Mouse (Mus musculus): ENCODE measurements around the gene Fam124b. TPM values are rescaled to one million over a fixed set of nuclear protein-coding genes. Genes with fewer than 3 reads are reported as not detected.

The Fam124b gene
- polyA plus RNA-seq, 1 experiment from 2014 or later = 1.5 TPM

DNA sequence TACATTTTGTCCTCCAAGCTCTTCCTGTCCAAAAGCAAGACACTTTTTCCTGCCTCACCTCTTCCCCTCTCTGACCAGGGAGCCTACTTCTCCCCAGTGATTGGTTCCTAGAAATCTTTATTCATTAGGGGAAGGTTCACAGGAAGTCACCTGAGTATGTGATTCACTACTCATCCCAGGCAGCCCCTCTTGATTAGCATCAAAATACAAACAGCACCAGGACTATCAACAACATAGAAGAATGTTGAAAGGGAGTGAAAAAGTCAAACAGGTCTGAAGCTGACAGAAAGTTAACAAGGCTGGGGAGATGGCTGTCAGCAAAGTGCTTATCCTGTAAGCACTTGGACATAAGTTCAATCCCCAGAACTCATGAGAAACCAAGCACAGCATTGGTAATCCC, 67.6 kb downstream of the Fam124b start:
- Histone ChIP-seq H3K4me3 (ENCODE audit: control insufficient read depth in 1 of 2, insufficient read depth in 1 of 2, low read depth in 1 of 2, low read length in 2 of 2) (no peak overlapping the region), H3K9me3 (ENCODE audit: control insufficient read depth, low read length) (no peaks in the 10 kb centered on the region; the same call in 1 of the 2 replicates), H3K36me3 (ENCODE audit: control insufficient read depth, insufficient read depth, low read length) (no peaks in the 10 kb centered on the region), H3K9ac (ENCODE audit: low read length) (no peak overlapping the region), H3K4me2 (ENCODE audit: low read length) (no peak overlapping the region), H3K27me3 (ENCODE audit: control insufficient read depth, insufficient read depth, low read length) (no peaks in the 10 kb centered on the region), H3K27ac (replicated peaks in 1 of 2; ENCODE audit: control insufficient read depth in 1 of 2, insufficient read depth in 1 of 2, low read depth in 2 of 2, low read length in 2 of 2) (no peak overlapping the region), H3K4me1 (ENCODE audit: control insufficient read depth in 2 of 2, insufficient read depth in 2 of 2, low read length in 2 of 2) (no peaks in the 10 kb centered on the region)
- no peak for ATAC-seq (ENCODE audit: insufficient number of reproducible peaks, insufficient read depth, low FRiP score, low read depth)

Other genes with a start within 250 kb of the Fam124b start
- gene Cul3, start 122.0 kb upstream of the Fam124b start, polyA plus RNA-seq (2014; fragmentation: Nextera tagmentation; extraction: Ambion mirVana) = 46.4 and 48.3 TPM in 2 replicates
- not detected in 2 replicates for gene Gm45261, start 243.0 kb upstream of the Fam124b start, polyA plus RNA-seq (2014; fragmentation: Nextera tagmentation; extraction: Ambion mirVana)

All from heart, embryonic 14.5 days (tissue).